23 mouse cellular contexts compared by ENCODE assay signal in genomic region chr4:127543276-127543675, GRCm38 (mm10).
A peak's percentile ranks its signal among the peaks of the same experiment; 100 is the strongest.
DNase-seq lines count a peak whose midpoint lies in the region; ATAC-seq and TF ChIP-seq lines count a peak whose summit lies in the region.
"Had no signal": no experiment of that assay in that cellular context is flagged by ENCODE, and none has a peak within 500 bp of the region (broad histone marks: within the 10 kb centered on the region; RNA-seq: fewer than 3 reads in every experiment).

No protein-coding gene starts in this region.

- 84% methylated on average over 2 of the region's 2 CpGs for WGBS in midbrain, postnatal 0 days

- peak; percentile 61 for DNase-seq in right cerebral cortex, adult 18-20 months
- no peak for DNase-seq in right cerebral cortex, postnatal 14 days
- DNase-seq in layer of hippocampus, adult 9-10 months (ENCODE audit: low spot score), result peak; percentile 33
- peak; percentile 19 to 42 for DNase-seq in left cerebral cortex, postnatal 14 days (ENCODE audit: low spot score in 2 of 2)
- DNase-seq in midbrain, postnatal 0 days (ENCODE audit: low spot score), result no peak
- no peak for DNase-seq in embryo, embryonic 11 days
- no peak for DNase-seq in kidney, postnatal 25 days
- DNase-seq: adrenal gland, adult 2 months; cerebellum, adult 9-11 months; gastrocnemius, adult 2 months; heart, postnatal 14 days; kidney, adult 8-10 months; liver, embryonic 13.5 days; lung, embryonic 14.5 days; lung, postnatal 36 days had no signal

- H3K9ac ChIP-seq in midbrain, postnatal 0 days (replicated peaks; ENCODE audit: low read length, poor library complexity, severe bottlenecking), result no peak overlapping the region
- H3K9ac ChIP-seq: embryonic facial prominence, embryonic 12.5 days; heart, embryonic 12.5 days; hindbrain, embryonic 12.5 days; limb, embryonic 13.5 days; liver, embryonic 13.5 days; lung, embryonic 14.5 days; neural tube, embryonic 12.5 days had no signal

- no peak for ATAC-seq in midbrain, postnatal 0 days (ENCODE audit: low FRiP score)
- ATAC-seq: forebrain, embryonic 14.5 days had no signal

- H3K27ac ChIP-seq in midbrain, postnatal 0 days (ENCODE audit: low read depth, low read length), result no peak overlapping the region
- H3K27ac ChIP-seq: embryonic facial prominence, embryonic 12.5 days; gastrocnemius, adult 2 months; hindbrain, embryonic 12.5 days; limb, embryonic 13.5 days; liver, embryonic 13.5 days; neural tube, embryonic 12.5 days had no signal

- H3K27me3 ChIP-seq in midbrain, postnatal 0 days (ENCODE audit: insufficient read depth, low read length), result no peaks in the 10 kb centered on the region
- H3K27me3 ChIP-seq: embryonic facial prominence, embryonic 12.5 days; heart, embryonic 12.5 days; limb, embryonic 13.5 days; liver, embryonic 13.5 days; neural tube, embryonic 12.5 days had no signal

- TF ChIP-seq CTCF in midbrain, postnatal 0 days (IDR thresholded peaks at IDR 0.05), result no peak

- intact Hi-C loops in left cerebral cortex, postnatal 14 days (cut with DNase I), result loop anchor here (5.0 kb wide), 1 partner anchor 49 kb away; no protein-coding TSS in a partner anchor

- no peaks in the 10 kb centered on the region for H3K36me3 ChIP-seq in midbrain, postnatal 0 days (ENCODE audit: insufficient read depth, low read length)
- H3K36me3 ChIP-seq: embryonic facial prominence, embryonic 12.5 days; heart, embryonic 12.5 days; hindbrain, embryonic 12.5 days; limb, embryonic 13.5 days; liver, embryonic 13.5 days; neural tube, embryonic 12.5 days had no signal

- no peak overlapping the region for H3K4me2 ChIP-seq in midbrain, postnatal 0 days (ENCODE audit: low read depth, low read length, poor library complexity, severe bottlenecking)
- H3K4me2 ChIP-seq: embryonic facial prominence, embryonic 12.5 days; heart, embryonic 12.5 days; hindbrain, embryonic 12.5 days; limb, embryonic 13.5 days; liver, embryonic 13.5 days; lung, embryonic 14.5 days; midbrain, embryonic 11.5 days; neural tube, embryonic 12.5 days had no signal

- H3K4me1 ChIP-seq in midbrain, postnatal 0 days (ENCODE audit: insufficient read depth, low read length), result peaks cover 3% of the 10 kb centered on the region; the same call in 1 of the 2 replicates
- H3K4me1 ChIP-seq: embryonic facial prominence, embryonic 12.5 days; heart, embryonic 12.5 days; hindbrain, embryonic 12.5 days; limb, embryonic 13.5 days; liver, embryonic 13.5 days; neural tube, embryonic 12.5 days had no signal

- H3K9me3 ChIP-seq in midbrain, postnatal 0 days (ENCODE audit: low read length), result no peaks in the 10 kb centered on the region
- H3K9me3 ChIP-seq: embryonic facial prominence, embryonic 12.5 days; heart, embryonic 12.5 days; hindbrain, embryonic 12.5 days; limb, embryonic 13.5 days; liver, embryonic 13.5 days; neural tube, embryonic 12.5 days had no signal

- H3K4me3 ChIP-seq in midbrain, postnatal 0 days (ENCODE audit: low read depth, low read length), result no peak overlapping the region
- H3K4me3 ChIP-seq: embryonic facial prominence, embryonic 12.5 days; erythroblast, embryonic 14.5 days; gastrocnemius, adult 2 months; heart, embryonic 12.5 days; hindbrain, embryonic 12.5 days; limb, embryonic 13.5 days; liver, embryonic 13.5 days; neural tube, embryonic 12.5 days had no signal

Comparison
In these comparisons a context has a peak if more than half of its experiments do, and no peak if none do; other contexts are left out.
1. DNase-seq: peak in right cerebral cortex, adult 18-20 months (single experiment), layer of hippocampus, adult 9-10 months (single experiment) and left cerebral cortex, postnatal 14 days (2 of 2); none in right cerebral cortex, postnatal 14 days (single experiment), midbrain, postnatal 0 days (single experiment), embryo, embryonic 11 days (single experiment) and kidney, postnatal 25 days (0 of 2).